Mouse (Mus musculus): ENCODE measurements at regions not wholly inside any gene's neighbourhood (a gene's known extent, or its start where the extent isn't known, plus 50 kb on each side); places are given as distances from the start of the nearest gene placed in this dataset.
A peak's percentile ranks its signal among the peaks of the same experiment; 100 is the strongest.

- H3K4me3 ChIP-seq (ENCODE audit: low read depth, low read length), result no peak overlapping the region
- peak overlapping the region; percentile 16; the same call in 1 of the 2 replicates for H3K9ac ChIP-seq (ENCODE audit: low read length)
- peak; percentile 86 for ATAC-seq (ENCODE audit: low FRiP score)
- peak overlapping the region; percentile 67 for H3K27ac ChIP-seq (ENCODE audit: low read depth, low read length)
- H3K9me3 ChIP-seq (ENCODE audit: control insufficient read depth, low read length), result no peaks in the 10 kb centered on the region
- H3K27me3 ChIP-seq (ENCODE audit: control insufficient read depth, insufficient read depth, low read length), result no peaks in the 10 kb centered on the region
- peak overlapping the region; percentile 17; the same call in 1 of the 2 replicates for H3K4me2 ChIP-seq
- H3K36me3 ChIP-seq (ENCODE audit: control insufficient read depth, insufficient read depth, low read length), result no peaks in the 10 kb centered on the region
- peaks cover 13% of the 10 kb centered on the region for H3K4me1 ChIP-seq (ENCODE audit: control insufficient read depth, insufficient read depth, low read length)
- peak; percentile 92 for DNase-seq (ENCODE audit: low spot score, missing footprints)
- WGBS, result 24% methylated on average over 14 of the region's 14 CpGs
Observed at GRCm38 (mm10) chr9:52277954-52278700, 109.8 kb upstream of the Zc3h12c start.

- no peaks in the 10 kb centered on the region for H3K27me3 ChIP-seq (ENCODE audit: control insufficient read depth, insufficient read depth, low read length)
- no peak overlapping the region for H3K4me2 ChIP-seq
- H3K27ac ChIP-seq (ENCODE audit: low read depth, low read length), result no peak overlapping the region
- ATAC-seq (ENCODE audit: low FRiP score) (no peak), DNase-seq (ENCODE audit: low spot score, missing footprints) (no peak)
- no peak overlapping the region for H3K4me3 ChIP-seq (ENCODE audit: low read depth, low read length)
- no peak overlapping the region for H3K9ac ChIP-seq (ENCODE audit: low read length)
- H3K4me1 ChIP-seq (ENCODE audit: control insufficient read depth, insufficient read depth, low read length), result peaks cover 13% of the 10 kb centered on the region
- 74% methylated on average over 3 of the region's 3 CpGs for WGBS
- H3K36me3 ChIP-seq (ENCODE audit: control insufficient read depth, insufficient read depth, low read length), result no peaks in the 10 kb centered on the region
- H3K9me3 ChIP-seq (ENCODE audit: control insufficient read depth, low read length), result no peaks in the 10 kb centered on the region
Observed at GRCm38 (mm10) chr9:52273994-52274393, 105.6 kb upstream of the Zc3h12c start.

- no peak overlapping the region for H3K9ac ChIP-seq (ENCODE audit: low read length)
- H3K27ac ChIP-seq (ENCODE audit: low read depth, low read length), result no peak overlapping the region
- no peak for ATAC-seq (ENCODE audit: low FRiP score)
- no peak overlapping the region for H3K4me2 ChIP-seq
- no peak overlapping the region for H3K4me3 ChIP-seq (ENCODE audit: low read depth, low read length)
- no peaks in the 10 kb centered on the region for H3K9me3 ChIP-seq (ENCODE audit: control insufficient read depth, low read length)
- no peak for DNase-seq (ENCODE audit: low spot score, missing footprints)
- H3K27me3 ChIP-seq (ENCODE audit: control insufficient read depth, insufficient read depth, low read length), result no peaks in the 10 kb centered on the region
- no peaks in the 10 kb centered on the region for H3K36me3 ChIP-seq (ENCODE audit: control insufficient read depth, insufficient read depth, low read length)
- peaks cover 5% of the 10 kb centered on the region for H3K4me1 ChIP-seq (ENCODE audit: control insufficient read depth, insufficient read depth, low read length)
- WGBS, result 83% methylated on average over 2 of the region's 2 CpGs
Observed at GRCm38 (mm10) chr9:52272668-52273067, 104.3 kb upstream of the Zc3h12c start.

GRCm38 (mm10) chr9:52271345-52272116, 103.2 kb upstream of the Zc3h12c start:
- Histone ChIP-seq H3K4me1 (ENCODE audit: control insufficient read depth, insufficient read depth, low read length) (no peaks in the 10 kb centered on the region), H3K9me3 (ENCODE audit: control insufficient read depth, low read length) (no peaks in the 10 kb centered on the region), H3K27ac (ENCODE audit: low read depth, low read length) (no peak overlapping the region), H3K4me2 (no peak overlapping the region), H3K4me3 (ENCODE audit: low read depth, low read length) (no peak overlapping the region), H3K27me3 (ENCODE audit: control insufficient read depth, insufficient read depth, low read length) (no peaks in the 10 kb centered on the region), H3K9ac (ENCODE audit: low read length) (no peak overlapping the region), H3K36me3 (ENCODE audit: control insufficient read depth, insufficient read depth, low read length) (no peaks in the 10 kb centered on the region)
- ATAC-seq (ENCODE audit: low FRiP score) (no peak), DNase-seq (ENCODE audit: low spot score, missing footprints) (no peak)
- WGBS, result 88% methylated on average over 7 of the region's 7 CpGs

GRCm38 (mm10) chr9:52261538-52261937, 93.2 kb upstream of the Zc3h12c start:
- ATAC-seq (ENCODE audit: low FRiP score) (no peak), DNase-seq (ENCODE audit: low spot score, missing footprints) (no peak)
- Histone ChIP-seq H3K27me3 (ENCODE audit: control insufficient read depth, insufficient read depth, low read length) (no peaks in the 10 kb centered on the region), H3K9ac (ENCODE audit: low read length) (no peak overlapping the region), H3K9me3 (ENCODE audit: control insufficient read depth, low read length) (no peaks in the 10 kb centered on the region), H3K4me2 (no peak overlapping the region), H3K27ac (ENCODE audit: low read depth, low read length) (no peak overlapping the region), H3K4me3 (ENCODE audit: low read depth, low read length) (no peak overlapping the region), H3K4me1 (ENCODE audit: control insufficient read depth, insufficient read depth, low read length) (no peaks in the 10 kb centered on the region), H3K36me3 (ENCODE audit: control insufficient read depth, insufficient read depth, low read length) (no peaks in the 10 kb centered on the region)
- 95% methylated on average over 2 of the region's 2 CpGs for WGBS

- Histone ChIP-seq H3K4me1 (ENCODE audit: control insufficient read depth, insufficient read depth, low read length) (peaks cover 2% of the 10 kb centered on the region; the same call in 1 of the 2 replicates), H3K4me2 (no peak overlapping the region), H3K9me3 (ENCODE audit: control insufficient read depth, low read length) (no peaks in the 10 kb centered on the region), H3K27me3 (ENCODE audit: control insufficient read depth, insufficient read depth, low read length) (no peaks in the 10 kb centered on the region), H3K4me3 (ENCODE audit: low read depth, low read length) (no peak overlapping the region), H3K9ac (ENCODE audit: low read length) (no peak overlapping the region), H3K27ac (ENCODE audit: low read depth, low read length) (no peak overlapping the region), H3K36me3 (ENCODE audit: control insufficient read depth, insufficient read depth, low read length) (no peaks in the 10 kb centered on the region)
- ATAC-seq (ENCODE audit: low FRiP score) (no peak), DNase-seq (ENCODE audit: low spot score, missing footprints) (no peak)
- WGBS, result 77% methylated on average over 9 of the region's 9 CpGs
Observed at GRCm38 (mm10) chr9:52259459-52259858, 91.1 kb upstream of the Zc3h12c start.

GRCm38 (mm10) chr9:52255692-52256091, 87.3 kb upstream of the Zc3h12c start:
- DNase-seq (ENCODE audit: low spot score, missing footprints), result no peak

GRCm38 (mm10) chr9:52254475-52254874, 86.1 kb upstream of the Zc3h12c start:
- Histone ChIP-seq H3K4me1 (ENCODE audit: control insufficient read depth, insufficient read depth, low read length) (peaks cover 2% of the 10 kb centered on the region; the same call in 1 of the 2 replicates), H3K27ac (ENCODE audit: low read depth, low read length) (no peak overlapping the region), H3K4me3 (ENCODE audit: low read depth, low read length) (no peak overlapping the region), H3K9ac (ENCODE audit: low read length) (no peak overlapping the region), H3K9me3 (ENCODE audit: control insufficient read depth, low read length) (no peaks in the 10 kb centered on the region), H3K36me3 (ENCODE audit: control insufficient read depth, insufficient read depth, low read length) (no peaks in the 10 kb centered on the region), H3K27me3 (ENCODE audit: control insufficient read depth, insufficient read depth, low read length) (no peaks in the 10 kb centered on the region), H3K4me2 (no peak overlapping the region)
- WGBS, result 82% methylated on average over 6 of the region's 6 CpGs
- DNase-seq (ENCODE audit: low spot score, missing footprints) (no peak), ATAC-seq (ENCODE audit: low FRiP score) (no peak)

More at GRCm38 (mm10) chr9:52255692-52256091, 87.3 kb upstream of the Zc3h12c start:
- Histone ChIP-seq H3K4me2 (no peak overlapping the region), H3K27ac (ENCODE audit: low read depth, low read length) (no peak overlapping the region), H3K27me3 (ENCODE audit: control insufficient read depth, insufficient read depth, low read length) (no peaks in the 10 kb centered on the region), H3K4me1 (ENCODE audit: control insufficient read depth, insufficient read depth, low read length) (peaks cover 2% of the 10 kb centered on the region; the same call in 1 of the 2 replicates), H3K9me3 (ENCODE audit: control insufficient read depth, low read length) (no peaks in the 10 kb centered on the region), H3K4me3 (ENCODE audit: low read depth, low read length) (no peak overlapping the region), H3K36me3 (ENCODE audit: control insufficient read depth, insufficient read depth, low read length) (no peaks in the 10 kb centered on the region), H3K9ac (ENCODE audit: low read length) (no peak overlapping the region)
- 84% methylated on average over 4 of the region's 4 CpGs for WGBS
- no peak for ATAC-seq (ENCODE audit: low FRiP score)

- no peak overlapping the region for H3K4me2 ChIP-seq
- 92% methylated on average over 5 of the region's 5 CpGs for WGBS
- no peak for DNase-seq (ENCODE audit: low spot score, missing footprints)
Observed at GRCm38 (mm10) chr9:52251455-52251854, 83.1 kb upstream of the Zc3h12c start.

More at GRCm38 (mm10) chr9:52251455-52251854, 83.1 kb upstream of the Zc3h12c start:
- Histone ChIP-seq H3K36me3 (ENCODE audit: control insufficient read depth, insufficient read depth, low read length) (no peaks in the 10 kb centered on the region), H3K4me1 (ENCODE audit: control insufficient read depth, insufficient read depth, low read length) (peaks cover 2% of the 10 kb centered on the region; the same call in 1 of the 2 replicates), H3K9me3 (ENCODE audit: control insufficient read depth, low read length) (no peaks in the 10 kb centered on the region), H3K9ac (ENCODE audit: low read length) (no peak overlapping the region), H3K27ac (ENCODE audit: low read depth, low read length) (no peak overlapping the region), H3K27me3 (ENCODE audit: control insufficient read depth, insufficient read depth, low read length) (no peaks in the 10 kb centered on the region), H3K4me3 (ENCODE audit: low read depth, low read length) (no peak overlapping the region)
- no peak for ATAC-seq (ENCODE audit: low FRiP score)

Measured in midbrain, embryonic 11.5 days (tissue).